Mouse (Mus musculus): Measurements from ENCODE around the gene Crybb1. TPM values are rescaled to one million over a fixed set of nuclear protein-coding genes. Genes with fewer than 3 reads are reported as not detected.

Crybb1 gene
- polyA plus RNA-seq, 1 experiment: not detected

- Histone ChIP-seq H3K4me1 (ENCODE audit: control insufficient read depth) (peaks cover 21% of the 10 kb centered on the region), H3K4me3 (replicated peaks) (no peak overlapping the region), H3K36me3 (ENCODE audit: control insufficient read depth) (no peaks in the 10 kb centered on the region), H3K9me3 (ENCODE audit: control insufficient read depth, low read length) (no peaks in the 10 kb centered on the region), H3K27me3 (ENCODE audit: control insufficient read depth) (no peaks in the 10 kb centered on the region)
- TF ChIP-seq GATA1 (IDR thresholded peaks at IDR 0.05; ENCODE audit: low read length): no peak
- TF ChIP-seq TAL1 (IDR thresholded peaks at IDR 0.05; ENCODE audit: low read length): no peak
Observed at GRCm38 (mm10) chr5:112254282-112254806, 1.3 kb upstream of the Crybb1 start.

GRCm38 (mm10) chr5:112256457-112256856 is 842 bp downstream of the Crybb1 start:
- no peak overlapping the region for H3K4me3 ChIP-seq (replicated peaks)
- peaks cover 21% of the 10 kb centered on the region for H3K4me1 ChIP-seq (ENCODE audit: control insufficient read depth)
- TF ChIP-seq TAL1 (IDR thresholded peaks at IDR 0.05; ENCODE audit: low read length) (no peak), GATA1 (IDR thresholded peaks at IDR 0.05; ENCODE audit: low read length) (no peak)
- no peaks in the 10 kb centered on the region for H3K9me3 ChIP-seq (ENCODE audit: control insufficient read depth, low read length)
- H3K36me3 ChIP-seq (ENCODE audit: control insufficient read depth): no peaks in the 10 kb centered on the region
- peaks cover 9% of the 10 kb centered on the region for H3K27me3 ChIP-seq (ENCODE audit: control insufficient read depth)

- TF ChIP-seq GATA1 (IDR thresholded peaks at IDR 0.05; ENCODE audit: low read length) (no peak), TAL1 (IDR thresholded peaks at IDR 0.05; ENCODE audit: low read length) (no peak)
- peaks cover 9% of the 10 kb centered on the region for H3K27me3 ChIP-seq (ENCODE audit: control insufficient read depth)
- H3K4me3 ChIP-seq (replicated peaks): no peak overlapping the region
- H3K36me3 ChIP-seq (ENCODE audit: control insufficient read depth): no peaks in the 10 kb centered on the region
- peaks cover 13% of the 10 kb centered on the region for H3K4me1 ChIP-seq (ENCODE audit: control insufficient read depth)
- no peaks in the 10 kb centered on the region for H3K9me3 ChIP-seq (ENCODE audit: control insufficient read depth, low read length)
Observed at GRCm38 (mm10) chr5:112257896-112258295, 2.3 kb downstream of the Crybb1 start.

- Histone ChIP-seq H3K36me3 (ENCODE audit: control insufficient read depth) (no peaks in the 10 kb centered on the region), H3K4me3 (replicated peaks) (no peak overlapping the region), H3K9me3 (ENCODE audit: control insufficient read depth, low read length) (no peaks in the 10 kb centered on the region), H3K27me3 (ENCODE audit: control insufficient read depth) (peaks cover 9% of the 10 kb centered on the region), H3K4me1 (ENCODE audit: control insufficient read depth) (no peaks in the 10 kb centered on the region; the same call in 1 of the 2 replicates)
- no peak for TF ChIP-seq GATA1 (IDR thresholded peaks at IDR 0.05; ENCODE audit: low read length)
- TF ChIP-seq TAL1 (IDR thresholded peaks at IDR 0.05; ENCODE audit: low read length): no peak
Observed at GRCm38 (mm10) chr5:112259862-112260650, 4.4 kb downstream of the Crybb1 start.

GRCm38 (mm10) chr5:112260818-112261217 is 5.2 kb downstream of the Crybb1 start:
- Histone ChIP-seq H3K4me1 (ENCODE audit: control insufficient read depth) (peaks cover 6% of the 10 kb centered on the region), H3K27me3 (ENCODE audit: control insufficient read depth) (peaks cover 10% of the 10 kb centered on the region), H3K36me3 (ENCODE audit: control insufficient read depth) (no peaks in the 10 kb centered on the region), H3K9me3 (ENCODE audit: control insufficient read depth, low read length) (no peaks in the 10 kb centered on the region), H3K4me3 (replicated peaks) (no peak overlapping the region)
- no peak for TF ChIP-seq GATA1 (IDR thresholded peaks at IDR 0.05; ENCODE audit: low read length)
- TF ChIP-seq TAL1 (IDR thresholded peaks at IDR 0.05; ENCODE audit: low read length): no peak

- no peaks in the 10 kb centered on the region for H3K36me3 ChIP-seq (ENCODE audit: control insufficient read depth)
- peaks cover 27% of the 10 kb centered on the region for H3K27me3 ChIP-seq (ENCODE audit: control insufficient read depth)
- H3K9me3 ChIP-seq (ENCODE audit: control insufficient read depth, low read length): no peaks in the 10 kb centered on the region
- H3K4me3 ChIP-seq (replicated peaks): no peak overlapping the region
- TF ChIP-seq GATA1 (IDR thresholded peaks at IDR 0.05; ENCODE audit: low read length) (no peak), TAL1 (IDR thresholded peaks at IDR 0.05; ENCODE audit: low read length) (no peak)
- H3K4me1 ChIP-seq (ENCODE audit: control insufficient read depth): peaks cover 19% of the 10 kb centered on the region
Observed at GRCm38 (mm10) chr5:112264099-112264498, 8.5 kb downstream of the Crybb1 start.

GRCm38 (mm10) chr5:112265110-112265509 is 9.5 kb downstream of the Crybb1 start:
- Histone ChIP-seq H3K27me3 (ENCODE audit: control insufficient read depth) (peaks cover 34% of the 10 kb centered on the region), H3K4me3 (replicated peaks) (no peak overlapping the region), H3K4me1 (ENCODE audit: control insufficient read depth) (peaks cover 19% of the 10 kb centered on the region), H3K36me3 (ENCODE audit: control insufficient read depth) (no peaks in the 10 kb centered on the region), H3K9me3 (ENCODE audit: control insufficient read depth, low read length) (no peaks in the 10 kb centered on the region)
- TF ChIP-seq GATA1 (IDR thresholded peaks at IDR 0.05; ENCODE audit: low read length): no peak

GRCm38 (mm10) chr5:112265515-112265914 is 9.9 kb downstream of the Crybb1 start:
- Histone ChIP-seq H3K27me3 (ENCODE audit: control insufficient read depth) (peaks cover 34% of the 10 kb centered on the region), H3K4me1 (ENCODE audit: control insufficient read depth) (peaks cover 19% of the 10 kb centered on the region), H3K36me3 (ENCODE audit: control insufficient read depth) (no peaks in the 10 kb centered on the region), H3K9me3 (ENCODE audit: control insufficient read depth, low read length) (no peaks in the 10 kb centered on the region), H3K4me3 (replicated peaks) (no peak overlapping the region)
- TF ChIP-seq TAL1 (IDR thresholded peaks at IDR 0.05; ENCODE audit: low read length) (no peak), GATA1 (IDR thresholded peaks at IDR 0.05; ENCODE audit: low read length) (no peak)

GRCm38 (mm10) chr5:112266011-112266777 is 10.6 kb downstream of the Crybb1 start:
- Histone ChIP-seq H3K4me3 (replicated peaks) (no peak overlapping the region), H3K36me3 (ENCODE audit: control insufficient read depth) (no peaks in the 10 kb centered on the region), H3K27me3 (ENCODE audit: control insufficient read depth) (peaks cover 37% of the 10 kb centered on the region), H3K9me3 (ENCODE audit: control insufficient read depth, low read length) (no peaks in the 10 kb centered on the region), H3K4me1 (ENCODE audit: control insufficient read depth) (peaks cover 20% of the 10 kb centered on the region)
- no peak for TF ChIP-seq GATA1 (IDR thresholded peaks at IDR 0.05; ENCODE audit: low read length)
- TF ChIP-seq TAL1 (IDR thresholded peaks at IDR 0.05; ENCODE audit: low read length): no peak

Measured in erythroblast, embryonic 14.5 days (primary cell).